Mouse (Mus musculus) C2C12 (cell line): ENCODE measurements around the gene Hmga1b. TPM values are rescaled to one million over a fixed set of nuclear protein-coding genes. Genes with fewer than 3 reads are reported as not detected.
"Not testable (repeated sequence)": the region's sequence is repeated elsewhere in the genome, so short reads cannot be mapped to it uniquely, and the experiment has no call there.

Experiments
- H3K27me3 ChIP-seq: one replicate; pipeline ENCODE4 v1.6.1; 2011; ENCODE audit not compliant: control insufficient read depth, insufficient read depth, insufficient read length
- H3K36me3 ChIP-seq: one replicate; pipeline ENCODE4 v1.6.1; 2011; ENCODE audit not compliant: control insufficient read depth, insufficient read depth
- H3K4me3 ChIP-seq: one replicate; pipeline ENCODE4 v1.5.1; 2011; ENCODE audit warnings: mild to moderate bottlenecking, control low read depth; ENCODE audit not compliant: poor library complexity, insufficient read depth, severe bottlenecking
- H3K79me2 ChIP-seq: one replicate; pipeline ENCODE4 v1.6.1; 2011; ENCODE audit not compliant: control insufficient read depth, insufficient read depth
- H3K79me3 ChIP-seq: one replicate; pipeline ENCODE4 v1.6.1; 2011; ENCODE audit warnings: low read depth, control low read depth
- H3ac ChIP-seq: one replicate; pipeline ENCODE3; 2011; ENCODE audit warnings: low read depth; ENCODE audit not compliant: control insufficient read depth, insufficient read length
- CEBPB ChIP-seq: IDR thresholded peaks from one replicate; pipeline ENCODE4 v1.6.1; 2011; ENCODE audit warnings: low read depth, mild to moderate bottlenecking, control low read depth, moderate library complexity
- CTCF ChIP-seq: IDR thresholded peaks from one replicate; pipeline ENCODE4 v1.5.1; 2011; ENCODE audit not compliant: control insufficient read depth, insufficient read depth, insufficient read length
- FOSL1 ChIP-seq: IDR thresholded peaks from one replicate; pipeline ENCODE4 v1.8.0; 2011; ENCODE audit warnings: mild to moderate bottlenecking, low read length; ENCODE audit not compliant: poor library complexity, insufficient read depth, severe bottlenecking
- MAX ChIP-seq: IDR thresholded peaks from one replicate; pipeline ENCODE4 v1.6.1; 2011; ENCODE audit warnings: mild to moderate bottlenecking, control low read depth
- MYOD1 ChIP-seq: IDR thresholded peaks from one replicate; pipeline ENCODE4 v1.6.1; 2011; ENCODE audit warnings: low read depth; ENCODE audit not compliant: control insufficient read depth, insufficient read length
- MYOG ChIP-seq: IDR thresholded peaks from one replicate; pipeline ENCODE4 v1.6.1; 2011; ENCODE audit not compliant: control insufficient read depth, insufficient read length; ENCODE audit errors: extremely low read depth
- USF1 ChIP-seq: IDR thresholded peaks from one replicate; pipeline ENCODE4 v1.6.1; 2011; ENCODE audit warnings: low read depth, mild to moderate bottlenecking, control low read depth, moderate library complexity
- long read RNA-seq, 2 experiments: library from polyadenylated mRNA; unstranded; transcript quantifications; one replicate each; pipeline ENCODE4 v2.0.0; 2019 to 2020
- polyA plus RNA-seq: library from polyadenylated mRNA; unstranded; fragments of >200 nt; fragmentation: generic; extraction: Trizol; gene quantifications from one replicate; pipeline ENCODE4 v1.2.1, GENCODE M21; 2012; ENCODE audit warnings: missing spikeins

The Hmga1b gene
- polyA plus RNA-seq = 774 TPM
- long read RNA-seq, experiment 1, transcript Hmga1b-201 (1 exons, 1,626 nt) = major isoform, 112 of 206 reads
- long read RNA-seq, experiment 1, partial matches to known transcripts = 0 of 206 reads
- long read RNA-seq, experiment 1, other reads (novel, unspliced or antisense) = 94 of 206 reads
- long read RNA-seq, experiment 2, transcript Hmga1b-201 (1 exons, 1,626 nt) = major isoform, 370 of 704 reads
- long read RNA-seq, experiment 2, partial matches to known transcripts = 0 of 704 reads
- long read RNA-seq, experiment 2, other reads (novel, unspliced or antisense) = 334 of 704 reads

GRCm38 (mm10) chr11:120762672-120763041 is at the start of gene Hmga1b:
TSS of gene Hmga1b (plus strand) at chr11:120762794.
- H3K79me2 ChIP-seq, H3K27me3 ChIP-seq, H3K79me3 ChIP-seq, H3ac ChIP-seq, H3K36me3 ChIP-seq, H3K4me3 ChIP-seq: not testable (repeated sequence)

- no peaks in the 10 kb centered on the region for H3K79me3 ChIP-seq
- TF ChIP-seq USF1 (no peak), MYOD1 (no peak), CEBPB (no peak), FOSL1 (no peak), CTCF (no peak), MAX (peak; percentile 87), MYOG (no peak)
- peaks cover 38% of the 10 kb centered on the region for H3K36me3 ChIP-seq
- peak within 1 kb of the TSS; percentile 94 for H3ac ChIP-seq
- no peaks in the 10 kb centered on the region for H3K79me2 ChIP-seq
- H3K27me3 ChIP-seq = no peaks in the 10 kb centered on the region
- H3K4me3 ChIP-seq = peak within 1 kb of the TSS; percentile 53
Observed at GRCm38 (mm10) chr11:120713580-120714518, 48.7 kb upstream of the Hmga1b start, which contains the start of the genes Cenpx and Lrrc45. TSS of gene Cenpx (minus strand) at chr11:120713738. TSS of gene Lrrc45 (plus strand) at chr11:120713925.

GRCm38 (mm10) chr11:120714546-120714945 is 48.0 kb upstream of the Hmga1b start:
- Histone ChIP-seq H3K36me3 (peaks cover 37% of the 10 kb centered on the region), H3K27me3 (no peaks in the 10 kb centered on the region), H3K79me3 (no peaks in the 10 kb centered on the region), H3ac (peak overlapping the region; percentile 94), H3K79me2 (no peaks in the 10 kb centered on the region), H3K4me3 (peak overlapping the region; percentile 53)
- TF ChIP-seq MYOD1 (no peak), USF1 (no peak), MAX (no peak), CEBPB (no peak), CTCF (no peak), FOSL1 (no peak), MYOG (no peak)

- H3K36me3 ChIP-seq = peaks cover 31% of the 10 kb centered on the region
- no peak for TF ChIP-seq CTCF
- TF ChIP-seq CEBPB = no peak
- no peak for TF ChIP-seq USF1
- no peak for TF ChIP-seq FOSL1
- TF ChIP-seq MAX = no peak
- no peak for TF ChIP-seq MYOD1
- TF ChIP-seq MYOG = no peak
- H3K4me3 ChIP-seq = no peak overlapping the region
- no peaks in the 10 kb centered on the region for H3K79me2 ChIP-seq
- no peak overlapping the region for H3ac ChIP-seq
- no peaks in the 10 kb centered on the region for H3K79me3 ChIP-seq
- H3K27me3 ChIP-seq = no peaks in the 10 kb centered on the region
Observed at GRCm38 (mm10) chr11:120715131-120715530, 47.5 kb upstream of the Hmga1b start.

GRCm38 (mm10) chr11:120719242-120719641 is 43.4 kb upstream of the Hmga1b start:
- TF ChIP-seq CEBPB = no peak
- no peak for TF ChIP-seq CTCF
- TF ChIP-seq FOSL1 = no peak
- no peak for TF ChIP-seq USF1
- TF ChIP-seq MYOG = no peak
- TF ChIP-seq MYOD1 = no peak
- no peak for TF ChIP-seq MAX
- Histone ChIP-seq H3K36me3 (peaks cover 23% of the 10 kb centered on the region), H3K79me2 (no peaks in the 10 kb centered on the region), H3ac (no peak overlapping the region), H3K79me3 (no peaks in the 10 kb centered on the region), H3K4me3 (no peak overlapping the region), H3K27me3 (no peaks in the 10 kb centered on the region)

GRCm38 (mm10) chr11:120719841-120720376 is 42.7 kb upstream of the Hmga1b start:
- H3K36me3 ChIP-seq = peaks cover 23% of the 10 kb centered on the region
- H3ac ChIP-seq = no peak overlapping the region
- H3K27me3 ChIP-seq = no peaks in the 10 kb centered on the region
- no peaks in the 10 kb centered on the region for H3K79me2 ChIP-seq
- H3K79me3 ChIP-seq = no peaks in the 10 kb centered on the region
- H3K4me3 ChIP-seq = no peak overlapping the region
- TF ChIP-seq MYOG (no peak), MAX (no peak), FOSL1 (no peak), MYOD1 (no peak), CEBPB (no peak), CTCF (no peak), USF1 (no peak)
